Mouse (Mus musculus): ENCODE measurements around the gene Sorbs1. TPM values are rescaled to one million over a fixed set of nuclear protein-coding genes. Genes with fewer than 3 reads are reported as not detected.

Gene Sorbs1
- polyA plus RNA-seq, 1 experiment from 2014 or later: 152 TPM

DNA sequence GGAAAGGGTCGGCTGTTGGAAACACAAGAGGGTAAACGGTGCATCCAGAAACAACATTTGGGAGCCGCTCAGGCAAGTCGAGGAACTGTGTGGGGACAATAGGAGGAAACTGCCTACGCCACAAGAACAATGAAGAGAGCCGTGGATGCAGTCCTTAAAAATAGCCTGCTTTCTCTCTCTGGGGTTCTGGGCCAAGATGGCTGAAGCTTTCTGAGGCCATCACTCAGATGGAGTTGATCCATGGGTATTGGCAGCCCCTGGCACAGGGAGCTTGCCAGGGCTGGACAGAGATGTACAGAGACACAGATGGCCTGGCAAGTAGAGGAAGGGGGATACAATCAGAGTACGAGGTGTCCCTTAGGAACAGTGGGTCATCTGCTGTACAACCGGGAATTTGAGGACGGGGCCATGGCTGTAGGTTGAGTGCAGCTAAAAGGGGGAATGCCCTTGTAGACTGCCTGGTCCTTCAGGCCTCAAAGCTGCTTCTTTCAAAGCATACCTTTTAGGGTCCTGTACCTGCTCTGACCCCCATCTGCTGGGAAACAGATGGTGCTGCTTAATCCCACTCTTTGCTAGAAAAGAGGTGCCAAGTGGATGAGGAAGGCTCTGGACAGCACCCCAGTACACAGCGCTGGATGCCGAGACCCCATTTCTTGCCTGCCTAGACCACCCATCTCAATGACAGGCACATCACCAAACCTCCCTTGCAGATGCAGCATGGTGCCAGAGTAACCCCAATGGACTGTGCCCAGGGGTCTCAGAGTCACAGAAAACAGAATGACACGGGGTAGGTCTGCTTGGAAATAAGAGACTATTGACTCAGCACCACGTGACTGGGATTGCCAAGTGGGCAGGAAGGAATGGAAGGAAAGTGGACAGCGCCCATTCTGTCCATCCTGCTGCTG, 117.6 kb downstream of the Sorbs1 start:
- WGBS: 75% methylated on average over 14 of the region's 14 CpGs
- Histone ChIP-seq H3K36me3 (ENCODE audit: control insufficient read depth, insufficient read depth) (peaks cover 13% of the 10 kb centered on the region; the same call in 1 of the 2 replicates), H3K9ac (ENCODE audit: low read length) (no peak overlapping the region), H3K4me3 (ENCODE audit: low read length) (no peak overlapping the region), H3K27me3 (ENCODE audit: control insufficient read depth, insufficient read depth, low read length) (no peaks in the 10 kb centered on the region), H3K27ac (ENCODE audit: low read length) (peak overlapping the region; percentile 86), H3K4me1 (ENCODE audit: control insufficient read depth, insufficient read depth, low read length) (peaks cover 36% of the 10 kb centered on the region), H3K4me2 (ENCODE audit: low read depth, low read length) (no peak overlapping the region; the same call in 1 of the 2 replicates), H3K9me3 (replicated peaks; ENCODE audit: control insufficient read depth, low read length) (no peaks in the 10 kb centered on the region)
- ATAC-seq (replicated peaks; ENCODE audit: extremely low read depth, insufficient read depth, low FRiP score): no peak

DNA sequence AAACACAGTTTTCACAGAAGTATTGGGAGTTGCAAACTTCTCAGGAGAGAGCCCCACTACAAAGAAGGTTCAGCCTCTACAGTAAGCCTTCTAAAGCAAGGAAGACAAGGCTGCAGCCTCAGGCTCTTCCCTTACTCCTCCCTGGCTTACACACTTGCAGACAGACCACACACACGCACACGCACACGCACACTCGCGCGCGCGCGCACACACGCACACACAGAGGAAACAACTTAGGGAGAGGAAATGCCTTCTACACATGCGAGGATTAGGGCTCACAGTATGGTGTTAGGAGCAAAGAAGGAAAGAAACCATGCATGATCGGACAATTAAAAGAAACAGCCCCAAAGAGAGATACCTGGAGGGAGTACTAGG, 118.3 kb downstream of the Sorbs1 start:
- H3K27ac ChIP-seq (ENCODE audit: low read length): peak overlapping the region; percentile 86
- 0 out of 2 replicates have a peak, but pooled peaks have one; percentile 1 for ATAC-seq (replicated peaks; ENCODE audit: extremely low read depth, insufficient read depth, low FRiP score)
- H3K4me1 ChIP-seq (ENCODE audit: control insufficient read depth, insufficient read depth, low read length): peaks cover 30% of the 10 kb centered on the region
- no peaks in the 10 kb centered on the region for H3K27me3 ChIP-seq (ENCODE audit: control insufficient read depth, insufficient read depth, low read length)
- H3K4me3 ChIP-seq (ENCODE audit: low read length): no peak overlapping the region
- H3K9ac ChIP-seq (ENCODE audit: low read length): peak overlapping the region; percentile 5; the same call in 1 of the 2 replicates
- H3K9me3 ChIP-seq (replicated peaks; ENCODE audit: control insufficient read depth, low read length): no peaks in the 10 kb centered on the region
- peaks cover 13% of the 10 kb centered on the region; the same call in 1 of the 2 replicates for H3K36me3 ChIP-seq (ENCODE audit: control insufficient read depth, insufficient read depth)
- peak overlapping the region; percentile 3; the same call in 1 of the 2 replicates for H3K4me2 ChIP-seq (ENCODE audit: low read depth, low read length)
- WGBS: 65% methylated on average over 12 of the region's 12 CpGs

DNA sequence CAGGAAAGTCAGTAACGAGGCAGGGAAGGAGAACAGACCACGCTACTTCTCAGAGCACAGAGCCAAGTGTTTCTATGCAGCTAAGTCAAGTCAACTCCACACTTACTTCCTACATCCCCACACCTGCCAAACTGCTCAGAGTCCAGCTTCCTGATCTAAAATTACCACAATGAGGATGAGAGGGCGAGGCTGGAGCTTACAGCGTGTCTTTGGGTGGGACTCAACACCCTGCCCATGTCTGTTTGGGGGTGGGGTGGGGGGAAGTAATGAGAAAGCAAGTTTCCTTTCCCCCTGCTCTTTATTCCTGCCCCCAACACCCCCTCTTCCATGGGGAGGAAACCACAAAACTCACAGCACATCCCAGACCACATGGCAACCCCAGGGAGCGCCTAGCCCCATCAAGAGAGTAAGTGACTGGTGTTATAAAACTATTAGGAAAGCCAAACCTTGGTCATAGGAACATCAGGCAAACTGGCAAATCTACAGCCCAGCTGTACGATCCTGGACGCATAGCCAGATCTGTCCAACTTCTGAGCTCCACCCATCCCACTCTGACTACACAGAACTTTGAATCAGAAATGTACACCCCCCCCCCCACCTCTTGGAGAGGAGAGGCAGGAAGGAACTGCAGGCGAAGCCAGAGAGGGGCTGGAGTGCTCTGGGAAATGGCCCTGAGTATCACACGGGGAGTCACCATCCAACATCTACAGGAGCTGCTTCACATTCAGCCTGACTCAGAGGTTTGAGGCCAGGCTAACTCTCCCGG, 118.8 kb downstream of the Sorbs1 start:
- Histone ChIP-seq H3K27ac (ENCODE audit: low read length) (peak overlapping the region; percentile 86), H3K27me3 (ENCODE audit: control insufficient read depth, insufficient read depth, low read length) (no peaks in the 10 kb centered on the region), H3K4me2 (ENCODE audit: low read depth, low read length) (peak overlapping the region; percentile 25; the same call in 1 of the 2 replicates), H3K36me3 (ENCODE audit: control insufficient read depth, insufficient read depth) (peaks cover 13% of the 10 kb centered on the region; the same call in 1 of the 2 replicates), H3K4me1 (ENCODE audit: control insufficient read depth, insufficient read depth, low read length) (peaks cover 33% of the 10 kb centered on the region), H3K4me3 (ENCODE audit: low read length) (no peak overlapping the region), H3K9ac (ENCODE audit: low read length) (peak overlapping the region; percentile 5), H3K9me3 (replicated peaks; ENCODE audit: control insufficient read depth, low read length) (no peaks in the 10 kb centered on the region)
- 37% methylated on average over 10 of the region's 10 CpGs for WGBS
- peak; percentile 74 for ATAC-seq (replicated peaks; ENCODE audit: extremely low read depth, insufficient read depth, low FRiP score)

DNA sequence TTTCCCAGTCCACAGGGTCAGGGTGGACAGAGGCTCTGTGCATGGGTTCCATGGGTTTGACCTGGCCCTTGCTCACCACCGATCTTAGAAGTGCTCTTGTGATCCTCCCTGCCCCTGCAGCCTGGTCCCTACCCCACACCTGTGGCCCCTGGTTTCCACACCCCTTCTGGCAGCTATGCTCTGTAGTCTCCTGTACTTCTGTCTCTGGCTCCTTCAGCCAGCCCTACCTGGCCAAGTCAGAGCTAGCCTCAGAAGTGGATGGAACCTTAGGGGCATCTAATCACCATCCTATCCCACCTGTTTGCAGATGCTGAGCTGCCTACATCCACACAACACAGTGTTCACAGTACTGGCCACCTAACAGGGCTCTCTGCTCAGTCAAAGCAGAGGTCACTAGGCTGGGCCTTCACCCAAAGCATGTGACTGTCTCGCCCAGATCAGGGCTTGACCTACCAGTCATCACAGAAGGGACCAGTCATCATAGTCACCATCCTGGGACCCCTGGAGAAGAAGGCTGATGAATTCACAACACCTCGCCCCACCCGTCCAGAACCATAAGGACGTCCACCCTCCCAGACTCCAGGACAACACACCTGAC, 120.7 kb downstream of the Sorbs1 start:
- 83% methylated on average over 5 of the region's 5 CpGs for WGBS
- H3K4me2 ChIP-seq (ENCODE audit: low read depth, low read length): no peak overlapping the region
- H3K9me3 ChIP-seq (replicated peaks; ENCODE audit: control insufficient read depth, low read length): no peaks in the 10 kb centered on the region
- no peak overlapping the region for H3K4me3 ChIP-seq (ENCODE audit: low read length)
- peaks cover 13% of the 10 kb centered on the region; the same call in 1 of the 2 replicates for H3K36me3 ChIP-seq (ENCODE audit: control insufficient read depth, insufficient read depth)
- H3K9ac ChIP-seq (ENCODE audit: low read length): no peak overlapping the region
- no peak for ATAC-seq (replicated peaks; ENCODE audit: extremely low read depth, insufficient read depth, low FRiP score)
- peaks cover 35% of the 10 kb centered on the region for H3K4me1 ChIP-seq (ENCODE audit: control insufficient read depth, insufficient read depth, low read length)
- H3K27ac ChIP-seq (ENCODE audit: low read length): no peak overlapping the region
- H3K27me3 ChIP-seq (ENCODE audit: control insufficient read depth, insufficient read depth, low read length): no peaks in the 10 kb centered on the region

GRCm38 (mm10) chr19:40391469-40391868, 122.1 kb downstream of the Sorbs1 start:
- peak; percentile 49; the same call in 1 of the 2 replicates for ATAC-seq (replicated peaks; ENCODE audit: extremely low read depth, insufficient read depth, low FRiP score)
- no peak overlapping the region for H3K4me3 ChIP-seq (ENCODE audit: low read length)
- H3K4me2 ChIP-seq (ENCODE audit: low read depth, low read length): no peak overlapping the region
- peaks cover 41% of the 10 kb centered on the region for H3K4me1 ChIP-seq (ENCODE audit: control insufficient read depth, insufficient read depth, low read length)
- H3K27ac ChIP-seq (ENCODE audit: low read length): no peak overlapping the region; the same call in 1 of the 2 replicates
- WGBS: 9% methylated on average over 6 of the region's 6 CpGs
- no peak overlapping the region for H3K9ac ChIP-seq (ENCODE audit: low read length)
- no peaks in the 10 kb centered on the region for H3K9me3 ChIP-seq (replicated peaks; ENCODE audit: control insufficient read depth, low read length)
- peaks cover 16% of the 10 kb centered on the region; the same call in 1 of the 2 replicates for H3K36me3 ChIP-seq (ENCODE audit: control insufficient read depth, insufficient read depth)
- no peaks in the 10 kb centered on the region for H3K27me3 ChIP-seq (ENCODE audit: control insufficient read depth, insufficient read depth, low read length)

DNA sequence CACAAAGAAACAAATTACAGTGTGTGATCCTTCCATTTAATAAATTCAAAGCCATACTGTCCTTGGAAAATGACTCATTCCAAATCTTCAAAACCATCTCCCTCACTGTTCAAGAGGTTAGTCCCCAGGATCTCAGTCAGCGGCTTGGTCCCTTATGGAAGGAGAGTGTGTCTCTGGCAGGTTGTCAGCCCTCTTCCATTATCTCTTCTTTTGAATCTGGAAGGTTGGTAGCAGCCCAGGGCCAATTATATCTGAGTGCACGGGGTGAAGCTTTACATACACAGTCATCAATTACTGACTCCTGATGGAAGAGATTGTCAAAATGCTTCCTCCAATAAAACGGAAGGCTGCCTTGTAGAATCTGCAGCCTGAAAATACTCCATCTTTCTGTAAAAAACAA, 126.7 kb downstream of the Sorbs1 start:
- 54% methylated on average over 3 of the region's 3 CpGs for WGBS
- Histone ChIP-seq H3K9me3 (replicated peaks; ENCODE audit: control insufficient read depth, low read length) (no peaks in the 10 kb centered on the region), H3K4me1 (ENCODE audit: control insufficient read depth, insufficient read depth, low read length) (peaks cover 24% of the 10 kb centered on the region), H3K27ac (ENCODE audit: low read length) (0 out of 2 replicates have a peak overlapping the region, but pooled peaks have one; percentile 4), H3K27me3 (ENCODE audit: control insufficient read depth, insufficient read depth, low read length) (no peaks in the 10 kb centered on the region), H3K36me3 (ENCODE audit: control insufficient read depth, insufficient read depth) (peaks cover 18% of the 10 kb centered on the region; the same call in 1 of the 2 replicates), H3K4me3 (ENCODE audit: low read length) (no peak overlapping the region), H3K4me2 (ENCODE audit: low read depth, low read length) (no peak overlapping the region), H3K9ac (ENCODE audit: low read length) (no peak overlapping the region)
- ATAC-seq (replicated peaks; ENCODE audit: extremely low read depth, insufficient read depth, low FRiP score): no peak

DNA sequence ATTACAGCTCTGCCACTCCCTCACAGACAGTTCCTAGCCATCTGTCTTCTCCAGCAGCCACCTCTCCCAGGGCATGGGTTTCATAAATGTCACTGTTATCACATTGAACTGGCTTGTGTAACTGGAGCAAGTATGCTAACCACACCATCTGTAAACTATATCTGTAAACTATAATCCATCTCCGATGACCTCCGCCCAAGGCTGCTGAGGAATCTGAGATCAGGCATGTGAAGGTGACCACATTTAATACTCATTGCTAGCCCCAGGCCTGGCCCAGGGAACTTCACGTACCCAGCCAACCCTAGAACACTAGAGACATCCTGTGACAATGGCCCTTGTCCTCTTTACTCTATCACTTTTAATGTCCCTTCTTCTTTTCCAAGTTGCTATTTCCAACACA, 128.2 kb downstream of the Sorbs1 start:
- H3K36me3 ChIP-seq (ENCODE audit: control insufficient read depth, insufficient read depth): peaks cover 24% of the 10 kb centered on the region; the same call in 1 of the 2 replicates
- no peak overlapping the region for H3K9ac ChIP-seq (ENCODE audit: low read length)
- ATAC-seq (replicated peaks; ENCODE audit: extremely low read depth, insufficient read depth, low FRiP score): no peak
- no peaks in the 10 kb centered on the region for H3K9me3 ChIP-seq (replicated peaks; ENCODE audit: control insufficient read depth, low read length)
- H3K27me3 ChIP-seq (ENCODE audit: control insufficient read depth, insufficient read depth, low read length): no peaks in the 10 kb centered on the region
- peaks cover 34% of the 10 kb centered on the region for H3K4me1 ChIP-seq (ENCODE audit: control insufficient read depth, insufficient read depth, low read length)
- H3K4me3 ChIP-seq (ENCODE audit: low read length): no peak overlapping the region
- 79% methylated on average over 3 of the region's 3 CpGs for WGBS
- H3K27ac ChIP-seq (ENCODE audit: low read length): no peak overlapping the region
- no peak overlapping the region for H3K4me2 ChIP-seq (ENCODE audit: low read depth, low read length)

DNA sequence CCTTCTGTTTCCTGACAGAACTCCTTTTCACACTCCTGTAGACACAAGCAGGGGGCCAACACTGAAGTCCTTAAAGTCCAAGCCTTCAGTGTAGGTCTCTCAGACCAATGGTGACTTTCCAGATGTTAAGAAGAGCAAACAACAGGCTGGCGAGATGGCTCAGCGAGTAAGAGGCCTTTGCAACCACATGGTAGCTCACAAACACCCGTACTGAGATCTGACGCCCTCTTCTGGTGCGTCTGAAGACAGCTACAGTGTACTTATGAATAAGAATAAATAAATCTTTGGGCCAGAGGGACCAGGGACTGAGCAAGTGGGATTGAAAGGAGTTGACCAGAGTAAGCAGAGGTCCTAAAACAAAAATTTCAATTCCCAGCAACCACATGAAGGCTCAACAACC, 129.6 kb downstream of the Sorbs1 start:
- no peak for ATAC-seq (replicated peaks; ENCODE audit: extremely low read depth, insufficient read depth, low FRiP score)
- H3K9me3 ChIP-seq (replicated peaks; ENCODE audit: control insufficient read depth, low read length): no peaks in the 10 kb centered on the region
- H3K4me2 ChIP-seq (ENCODE audit: low read depth, low read length): no peak overlapping the region
- H3K4me1 ChIP-seq (ENCODE audit: control insufficient read depth, insufficient read depth, low read length): peaks cover 43% of the 10 kb centered on the region
- WGBS: 52% methylated on average over 5 of the region's 5 CpGs
- peaks cover 20% of the 10 kb centered on the region; the same call in 1 of the 2 replicates for H3K36me3 ChIP-seq (ENCODE audit: control insufficient read depth, insufficient read depth)
- H3K4me3 ChIP-seq (ENCODE audit: low read length): no peak overlapping the region
- H3K27ac ChIP-seq (ENCODE audit: low read length): peak overlapping the region; percentile 71
- H3K9ac ChIP-seq (ENCODE audit: low read length): no peak overlapping the region
- no peaks in the 10 kb centered on the region for H3K27me3 ChIP-seq (ENCODE audit: control insufficient read depth, insufficient read depth, low read length)
